ENCODE assay signal across 24 mouse cellular contexts in the genomic region with DNA sequence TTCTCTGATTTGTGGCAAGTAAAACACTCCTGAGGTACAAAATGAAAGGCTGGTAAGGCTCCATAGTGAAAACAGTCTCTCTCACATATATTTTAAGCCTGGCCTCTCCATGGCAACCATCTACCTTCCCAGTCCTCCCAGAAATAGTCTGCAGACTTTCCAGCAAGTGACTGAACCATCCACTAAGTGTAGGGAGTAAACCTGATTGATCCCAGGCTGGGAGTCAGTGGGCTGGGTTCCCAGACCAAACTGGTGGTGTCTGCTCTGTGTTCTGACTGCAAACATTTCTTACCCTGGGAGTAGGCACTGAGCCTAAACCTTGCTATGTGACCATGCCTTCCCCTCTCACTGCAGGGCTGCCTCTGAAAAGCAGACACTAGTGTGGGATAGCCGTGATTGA. TPM values are rescaled to one million over a fixed set of nuclear protein-coding genes. Genes with fewer than 3 reads are reported as not detected.
DNase-seq lines count a peak whose midpoint lies in the region; ATAC-seq lines count a peak whose summit lies in the region.
"Had no signal": no experiment of that assay in that cellular context is flagged by ENCODE, and none has a peak within 500 bp of the region (broad histone marks: within the 10 kb centered on the region; RNA-seq: fewer than 3 reads in every experiment).

No protein-coding gene starts in this region.

- no peaks in the 10 kb centered on the region for H3K27me3 ChIP-seq in intestine, embryonic 14.5 days (replicated peaks; ENCODE audit: control insufficient read depth, insufficient read depth, low read length)
- H3K27me3 ChIP-seq in intestine, embryonic 16.5 days (replicated peaks; ENCODE audit: control insufficient read depth, insufficient read depth, low read length) = no peaks in the 10 kb centered on the region
- H3K27me3 ChIP-seq: liver, embryonic 13.5 days had no signal

- 74% methylated on average over 1 of the region's 1 CpGs for WGBS in intestine, embryonic 14.5 days
- WGBS in intestine, embryonic 16.5 days = 77% methylated on average over 1 of the region's 1 CpGs

- H3K4me1 ChIP-seq in intestine, embryonic 14.5 days (replicated peaks; ENCODE audit: control insufficient read depth, insufficient read depth, low read length) = no peaks in the 10 kb centered on the region
- no peaks in the 10 kb centered on the region for H3K4me1 ChIP-seq in intestine, embryonic 16.5 days (ENCODE audit: control insufficient read depth, insufficient read depth, low read length)
- H3K4me1 ChIP-seq: forebrain, embryonic 10.5 days; liver, embryonic 13.5 days had no signal

- no peak overlapping the region for H3K4me2 ChIP-seq in intestine, embryonic 14.5 days (ENCODE audit: low read length)
- no peak overlapping the region for H3K4me2 ChIP-seq in intestine, embryonic 16.5 days (ENCODE audit: low read depth, low read length)
- H3K4me2 ChIP-seq: hindbrain, embryonic 14.5 days; liver, embryonic 13.5 days; midbrain, embryonic 11.5 days had no signal

- no peaks in the 10 kb centered on the region for H3K9me3 ChIP-seq in intestine, embryonic 14.5 days (ENCODE audit: control insufficient read depth, low read length)
- H3K9me3 ChIP-seq in intestine, embryonic 16.5 days (ENCODE audit: control insufficient read depth, low read length) = no peaks in the 10 kb centered on the region
- H3K9me3 ChIP-seq: forebrain, embryonic 10.5 days; heart, embryonic 10.5 days; liver, embryonic 13.5 days had no signal

- H3K4me3 ChIP-seq in intestine, embryonic 14.5 days (ENCODE audit: low read depth, low read length) = no peak overlapping the region
- no peak overlapping the region for H3K4me3 ChIP-seq in intestine, embryonic 16.5 days (ENCODE audit: low read length)
- H3K4me3 ChIP-seq: forebrain, embryonic 10.5 days; heart, embryonic 10.5 days; liver, embryonic 13.5 days had no signal

- ATAC-seq in intestine, embryonic 14.5 days (replicated peaks; ENCODE audit: low FRiP score, low TSS enrichment, low read depth) = 0 out of 2 replicates have a peak, but pooled peaks have one; percentile 36
- ATAC-seq in intestine, embryonic 16.5 days = no peak
- ATAC-seq: activated CD4-positive, CD25-positive, alpha-beta regulatory T cell, adult 4 months; inflammation-experienced regulatory T-cells, adult 6 months had no signal

- DNase-seq in cerebellum, postnatal 10 days = peak; percentile 48 to 73
- DNase-seq in cerebellum, adult 11-12 months = no peak
- no peak for DNase-seq in intestine, embryonic 14.5 days (ENCODE audit: low spot score)
- DNase-seq in ovary, postnatal 10 days (ENCODE audit: low spot score) = peak; percentile 9
- DNase-seq in ovary, postnatal 36 days (ENCODE audit: low spot score) = no peak
- DNase-seq in brain, adult 2 months (ENCODE audit: low read depth, low spot score) = peak; percentile 50
- DNase-seq: adrenal gland, adult 8-10 months; cerebellum, adult 2 months; gastrocnemius, postnatal 10 days; heart, postnatal 4 days; kidney, adult 9 months; kidney, postnatal 36 days; liver, embryonic 13.5 days; lung, adult 2 months; lung, postnatal 14 days; thymus, adult 18-20 months; thymus, postnatal 36 days had no signal

- no peak overlapping the region for H3K9ac ChIP-seq in intestine, embryonic 14.5 days (ENCODE audit: low read length)
- no peak overlapping the region for H3K9ac ChIP-seq in intestine, embryonic 16.5 days (ENCODE audit: low read depth, low read length)
- H3K9ac ChIP-seq: hindbrain, embryonic 14.5 days; liver, embryonic 13.5 days had no signal

- H3K36me3 ChIP-seq in intestine, embryonic 14.5 days (ENCODE audit: control insufficient read depth, insufficient read depth, low read length) = no peaks in the 10 kb centered on the region
- no peaks in the 10 kb centered on the region for H3K36me3 ChIP-seq in intestine, embryonic 16.5 days (ENCODE audit: control insufficient read depth, insufficient read depth, low read length)
- H3K36me3 ChIP-seq: forebrain, embryonic 10.5 days; heart, embryonic 10.5 days; liver, embryonic 13.5 days had no signal

- peak overlapping the region; percentile 43; the same call in 1 of the 2 replicates for H3K27ac ChIP-seq in intestine, embryonic 14.5 days (ENCODE audit: low read depth)
- no peak overlapping the region; the same call in 1 of the 2 replicates for H3K27ac ChIP-seq in intestine, embryonic 16.5 days (ENCODE audit: low read length)
- H3K27ac ChIP-seq: forebrain, embryonic 10.5 days; heart, embryonic 10.5 days; hindbrain, embryonic 14.5 days; liver, embryonic 13.5 days had no signal

RNA-seq across cellular contexts. Expression of a gene that starts 10.3 kb away (rescaled TPM):
- 14.7 and 19.7 TPM in 2 replicates for polyA plus RNA-seq in intestine, embryonic 14.5 days (2014; fragmentation: Nextera tagmentation; extraction: Ambion mirVana)
- 16.0 and 16.6 TPM in 2 replicates for polyA plus RNA-seq in intestine, embryonic 16.5 days (2015; fragmentation: Nextera tagmentation; extraction: Ambion mirVana)

RNA-seq across cellular contexts. Expression of a gene that starts 19.5 kb away (rescaled TPM):
- polyA plus RNA-seq in intestine, embryonic 14.5 days (2014; fragmentation: Nextera tagmentation; extraction: Ambion mirVana) = 2.8 and 3.8 TPM in 2 replicates
- 1.8 and 2.5 TPM in 2 replicates for polyA plus RNA-seq in intestine, embryonic 16.5 days (2015; fragmentation: Nextera tagmentation; extraction: Ambion mirVana)
- polyA plus RNA-seq: activated CD4-positive, CD25-positive, alpha-beta regulatory T cell, adult 4 months; inflammation-experienced regulatory T-cells, adult 6 months; liver, embryonic 13.5 days; lung, adult 2 months had no signal

RNA-seq across cellular contexts. Expression of a gene that starts 41.1 kb away (rescaled TPM):
- polyA plus RNA-seq in intestine, embryonic 14.5 days (2014; fragmentation: Nextera tagmentation; extraction: Ambion mirVana) = 78.0 and 87.7 TPM in 2 replicates
- 110 and 115 TPM in 2 replicates for polyA plus RNA-seq in intestine, embryonic 16.5 days (2015; fragmentation: Nextera tagmentation; extraction: Ambion mirVana)

Comparison
In these comparisons a context has a peak if more than half of its experiments do, and no peak if none do; other contexts are left out.
1. DNase-seq: peak in cerebellum, postnatal 10 days (2 of 2), ovary, postnatal 10 days (single experiment) and brain, adult 2 months (single experiment); none in cerebellum, adult 11-12 months (single experiment), intestine, embryonic 14.5 days (single experiment) and ovary, postnatal 36 days (single experiment).